Mouse (Mus musculus): Measurements from ENCODE around the gene Dqx1.
A peak's percentile ranks its signal among the peaks of the same experiment; 100 is the strongest.

The Dqx1 gene

GRCm38 (mm10) chr6:83057790-83058189, at the start of gene Dqx1:
Gene Dqx1 (plus strand): TSS chr6:83057844.
- DNase-seq = no peak

- no peak for DNase-seq
Measured at GRCm38 (mm10) chr6:83008659-83009058, 49.0 kb upstream of the Dqx1 start.

- DNase-seq = peak; percentile 34
Measured at GRCm38 (mm10) chr6:83010010-83010409, 47.6 kb upstream of the Dqx1 start.

- DNase-seq = no peak
Measured at GRCm38 (mm10) chr6:83011255-83011654, 46.4 kb upstream of the Dqx1 start.

GRCm38 (mm10) chr6:83011756-83012155, 45.9 kb upstream of the Dqx1 start:
- no peak for DNase-seq

GRCm38 (mm10) chr6:83013444-83013843, 44.2 kb upstream of the Dqx1 start:
- DNase-seq = peak; percentile 45

GRCm38 (mm10) chr6:83014482-83015466, 42.9 kb upstream of the Dqx1 start:
- DNase-seq = no peak

- DNase-seq = no peak
Measured at GRCm38 (mm10) chr6:83015749-83016148, 41.9 kb upstream of the Dqx1 start.

GRCm38 (mm10) chr6:83017190-83017589, 40.5 kb upstream of the Dqx1 start:
- DNase-seq = no peak

GRCm38 (mm10) chr6:83019044-83019443, 38.6 kb upstream of the Dqx1 start:
- no peak for DNase-seq

GRCm38 (mm10) chr6:83020121-83020520, 37.5 kb upstream of the Dqx1 start:
- no peak for DNase-seq

GRCm38 (mm10) chr6:83020836-83021593, 36.6 kb upstream of the Dqx1 start:
- no peak for DNase-seq

GRCm38 (mm10) chr6:83023008-83023407, 34.6 kb upstream of the Dqx1 start:
- DNase-seq = no peak

- no peak for DNase-seq
Measured at GRCm38 (mm10) chr6:83023786-83024185, 33.9 kb upstream of the Dqx1 start.

- DNase-seq = no peak
Measured at GRCm38 (mm10) chr6:83024421-83024820, 33.2 kb upstream of the Dqx1 start.

GRCm38 (mm10) chr6:83025221-83025620, 32.4 kb upstream of the Dqx1 start:
- DNase-seq = no peak

- no peak for DNase-seq
Measured at GRCm38 (mm10) chr6:83027293-83027692, 30.4 kb upstream of the Dqx1 start.

GRCm38 (mm10) chr6:83027706-83028105, 29.9 kb upstream of the Dqx1 start:
- DNase-seq = no peak

- no peak for DNase-seq
Measured at GRCm38 (mm10) chr6:83029777-83030176, 27.9 kb upstream of the Dqx1 start.

- no peak for DNase-seq
Measured at GRCm38 (mm10) chr6:83031111-83031510, 26.5 kb upstream of the Dqx1 start.

- DNase-seq = no peak
Measured at GRCm38 (mm10) chr6:83031921-83032590, 25.6 kb upstream of the Dqx1 start.

- DNase-seq = peak; percentile 71
Measured at GRCm38 (mm10) chr6:83032769-83033191, 24.9 kb upstream of the Dqx1 start.
